Mouse (Mus musculus): ENCODE results near the gene Macc1.

The Macc1 gene

DNA sequence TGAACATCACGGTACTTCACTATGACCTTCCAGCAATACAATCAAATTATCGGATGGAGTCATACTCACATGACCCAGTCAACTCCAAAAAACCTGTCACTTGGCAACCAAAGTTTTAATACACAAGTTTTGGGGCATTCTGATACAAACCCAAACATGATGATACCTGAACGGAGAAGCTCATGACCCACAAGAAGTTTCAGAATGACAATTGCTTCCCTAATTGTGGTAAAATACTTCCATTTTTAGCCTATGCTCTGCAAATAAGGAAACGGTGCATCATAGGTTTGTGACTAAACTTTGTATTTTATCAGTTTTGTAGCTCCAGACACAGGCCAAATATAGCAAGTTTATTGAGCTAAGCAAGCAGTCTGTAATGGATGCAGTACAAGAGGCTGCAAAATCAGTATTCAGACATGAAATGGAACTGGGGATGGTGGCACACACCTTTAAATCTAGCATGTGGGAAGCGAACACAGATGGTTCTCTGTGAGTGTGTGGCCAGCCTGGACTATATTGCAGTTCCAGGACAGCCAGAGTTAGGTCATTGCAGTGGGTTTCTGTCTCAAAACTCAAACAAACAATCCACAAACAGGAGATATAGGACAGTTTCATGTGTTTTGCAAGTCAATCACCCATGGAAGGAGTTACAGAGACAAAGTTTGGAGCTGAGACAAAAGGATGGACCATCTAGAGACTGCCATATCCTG lies 170.0 kb downstream of the Macc1 start:
- DNase-seq (ENCODE audit: low spot score in 2 of 2): no peak

DNA sequence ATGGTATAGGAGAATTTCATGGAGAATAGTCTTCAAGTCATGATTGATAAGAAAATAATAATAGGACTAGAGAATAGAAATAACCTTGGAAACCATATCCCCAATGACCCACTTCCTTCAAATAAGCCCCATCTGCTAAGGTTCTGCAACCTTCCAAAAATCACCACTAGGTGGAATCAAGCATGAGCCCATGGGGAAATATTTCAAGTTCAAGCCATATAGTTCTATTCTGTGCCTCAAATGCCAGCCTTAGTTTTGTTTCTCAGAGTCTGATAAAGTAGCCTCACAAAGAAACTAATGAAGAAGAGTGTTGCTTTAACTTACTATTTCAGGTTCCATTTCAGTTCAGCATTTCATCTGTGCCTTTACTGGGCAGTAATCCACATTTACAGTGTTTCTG lies 197.1 kb downstream of the Macc1 start:
- no peak for DNase-seq (ENCODE audit: low spot score in 2 of 2)
